Mouse (Mus musculus): ENCODE measurements at regions not wholly inside any gene's neighbourhood (a gene's known extent, or its start where the extent isn't known, plus 50 kb on each side); places are given as distances from the start of the nearest gene placed in this dataset.

DNA sequence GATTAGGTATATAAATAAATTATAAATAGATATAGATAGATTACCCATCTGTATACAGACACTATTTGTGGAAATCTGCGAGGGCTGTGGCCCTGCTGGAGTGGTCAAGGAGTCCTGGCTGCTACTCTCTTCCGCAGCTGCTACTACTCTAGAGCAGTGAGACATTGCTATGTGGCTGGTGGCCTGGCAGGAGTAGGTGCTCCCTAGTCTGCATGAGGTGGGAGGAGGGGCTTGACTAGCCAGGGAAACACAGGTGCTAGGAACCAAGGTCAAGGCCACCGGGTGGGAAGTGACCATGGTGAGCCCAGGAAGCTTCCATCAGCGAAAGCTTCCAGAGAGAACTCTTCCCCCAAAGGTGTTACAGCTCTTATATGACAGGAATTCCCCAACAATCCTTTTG, 100.3 kb downstream of the Dyrk2 start:
- DNase-seq: no peak

DNA sequence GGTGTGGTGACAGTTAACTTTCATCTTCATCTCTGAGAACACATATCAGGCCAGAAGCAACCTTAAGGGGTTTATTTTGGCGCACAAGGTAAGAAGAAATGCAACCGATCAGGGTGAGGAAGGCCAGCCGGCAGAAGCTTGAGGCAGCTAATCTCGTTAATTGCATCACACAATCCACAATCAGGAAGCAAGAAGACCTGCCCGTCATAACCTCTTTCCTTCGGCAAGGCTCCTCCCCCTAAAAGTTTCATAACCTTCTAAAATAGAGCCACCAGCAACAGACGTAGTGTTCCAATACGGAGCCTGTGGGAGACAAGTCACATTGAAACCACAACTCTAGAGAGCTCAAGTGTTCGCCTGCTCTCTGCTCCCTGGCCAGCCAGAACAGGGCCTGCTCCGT, 91.4 kb downstream of the Dyrk2 start:
- no peak for DNase-seq

DNA sequence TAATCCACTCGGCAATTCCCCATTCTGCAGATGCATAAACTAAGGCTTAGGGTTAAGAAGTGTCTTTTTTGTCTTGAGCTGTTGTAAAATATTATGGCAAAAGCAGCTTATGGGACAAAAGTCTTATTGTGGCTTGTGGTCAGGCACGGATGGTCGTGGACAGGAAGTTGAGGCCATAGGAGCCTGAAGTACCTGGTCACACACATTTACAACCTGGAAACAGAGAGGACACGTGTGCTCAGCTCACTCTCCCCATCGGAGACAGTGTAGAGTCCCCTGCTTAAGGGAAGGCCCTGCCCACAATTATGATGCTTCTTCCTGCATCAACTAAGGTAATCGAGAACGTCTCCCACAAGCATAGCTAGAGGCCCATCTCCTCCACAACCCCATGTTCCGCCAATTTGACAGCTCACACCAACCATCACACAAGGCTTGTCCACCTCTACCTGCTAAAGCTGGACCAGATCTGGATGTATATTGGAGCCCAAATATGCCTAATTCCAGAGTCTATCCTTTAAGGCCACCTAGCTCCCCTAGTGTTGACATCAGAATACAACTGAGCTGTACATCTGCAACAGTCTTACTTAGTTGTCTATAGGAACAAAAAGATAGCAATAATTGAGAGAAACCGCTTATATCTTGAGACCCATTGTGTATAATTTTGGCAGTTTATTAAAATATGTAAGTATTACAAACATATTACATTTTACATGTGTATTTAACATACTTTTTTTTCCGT, 89.0 kb downstream of the Dyrk2 start:
- no peak for DNase-seq

DNA sequence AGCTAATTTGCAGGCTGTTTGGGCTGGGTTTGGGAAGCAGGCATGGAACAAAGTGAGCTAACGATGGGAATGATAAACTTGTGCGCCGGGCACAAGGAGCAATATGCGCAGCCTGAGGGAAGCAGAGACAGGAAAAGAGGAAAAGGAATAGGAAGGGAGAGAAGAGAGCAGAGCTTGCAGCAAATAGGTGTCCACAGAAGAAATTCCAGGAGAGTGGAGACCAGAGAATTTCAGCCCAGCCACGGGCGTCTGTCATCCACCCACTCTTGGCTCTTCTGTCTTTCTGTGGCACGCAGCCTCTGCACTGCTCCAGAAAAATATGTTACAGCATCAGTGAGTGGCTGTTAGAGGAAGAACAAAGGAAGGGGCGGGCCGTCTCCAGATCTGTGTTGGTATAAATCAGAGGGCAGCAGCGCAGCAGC, 88.2 kb downstream of the Dyrk2 start:
- no peak for DNase-seq

DNA sequence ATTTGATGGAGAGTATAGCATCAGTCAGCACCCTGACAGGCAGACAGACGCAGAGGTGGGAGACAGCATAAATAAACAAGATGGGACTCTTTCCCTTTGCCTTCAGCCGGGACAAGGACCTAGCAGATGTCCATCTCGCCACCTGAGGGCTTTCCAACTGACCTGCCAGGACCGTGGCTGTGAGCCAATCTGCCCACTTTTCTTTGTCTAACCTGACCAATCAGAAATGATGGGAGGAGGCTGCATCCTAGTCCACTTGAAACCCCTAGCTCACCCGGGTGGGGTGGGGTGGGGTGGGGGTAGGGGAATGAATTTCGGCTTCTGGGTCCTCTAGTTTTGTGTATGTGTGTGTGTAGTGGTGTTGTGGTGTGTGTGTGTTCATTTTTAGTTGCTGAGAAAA, 87.4 kb downstream of the Dyrk2 start:
- no peak for DNase-seq

DNA sequence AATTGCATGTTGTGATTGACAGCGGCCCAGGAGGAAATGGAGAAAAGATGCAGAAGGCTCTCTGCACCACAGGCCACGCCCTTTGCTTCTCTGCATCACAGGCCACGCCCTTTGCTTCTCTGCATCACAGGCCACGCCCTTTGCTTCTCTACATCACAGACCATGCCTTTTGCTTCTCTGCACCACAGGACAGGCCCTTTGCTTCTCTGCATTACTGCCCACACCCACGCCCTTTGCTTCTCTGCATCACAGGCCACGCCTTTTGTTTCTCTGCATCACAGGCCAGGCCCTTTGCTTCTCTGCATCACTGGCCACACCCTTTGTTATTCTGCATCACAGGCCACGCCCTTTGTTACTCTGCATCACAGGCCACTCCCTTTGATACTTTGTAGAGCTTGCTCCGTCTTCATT, 82.7 kb downstream of the Dyrk2 start:
- no peak for DNase-seq

DNA sequence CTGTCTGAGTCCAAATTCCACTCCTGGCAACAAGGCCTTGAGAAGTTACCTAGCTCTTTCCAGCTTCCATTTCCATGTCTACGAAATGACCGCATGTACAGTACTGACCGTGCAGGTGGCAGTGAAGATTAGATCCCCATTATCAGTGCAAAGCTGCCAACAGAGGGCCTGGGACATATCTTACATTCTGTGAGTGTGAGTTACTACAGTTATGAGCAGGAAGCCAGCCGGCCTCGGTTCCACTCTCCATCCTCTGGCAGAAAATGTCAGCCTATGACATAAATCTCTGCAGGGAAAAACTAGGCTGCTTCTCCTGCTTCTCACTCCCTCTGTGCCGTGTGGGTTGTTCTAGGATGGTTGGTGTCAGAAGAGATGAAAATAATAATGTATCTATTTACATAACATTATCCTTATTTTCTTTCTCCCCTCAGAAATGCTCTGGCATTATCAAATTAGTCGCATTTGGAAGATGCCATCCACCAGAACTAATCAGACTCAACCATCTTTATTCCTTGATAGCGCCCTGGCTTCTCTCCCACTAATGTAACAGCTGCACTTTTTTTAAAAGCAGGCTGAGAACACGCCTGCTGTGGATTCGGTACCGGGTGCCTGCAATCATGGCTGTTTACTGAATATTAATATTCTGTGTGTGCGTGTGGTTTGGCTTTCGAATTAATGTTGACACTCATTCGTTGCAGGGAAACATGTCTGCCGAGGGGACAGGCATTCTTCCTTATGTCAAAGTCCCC, 77.5 kb downstream of the Dyrk2 start:
- no peak for DNase-seq

DNA sequence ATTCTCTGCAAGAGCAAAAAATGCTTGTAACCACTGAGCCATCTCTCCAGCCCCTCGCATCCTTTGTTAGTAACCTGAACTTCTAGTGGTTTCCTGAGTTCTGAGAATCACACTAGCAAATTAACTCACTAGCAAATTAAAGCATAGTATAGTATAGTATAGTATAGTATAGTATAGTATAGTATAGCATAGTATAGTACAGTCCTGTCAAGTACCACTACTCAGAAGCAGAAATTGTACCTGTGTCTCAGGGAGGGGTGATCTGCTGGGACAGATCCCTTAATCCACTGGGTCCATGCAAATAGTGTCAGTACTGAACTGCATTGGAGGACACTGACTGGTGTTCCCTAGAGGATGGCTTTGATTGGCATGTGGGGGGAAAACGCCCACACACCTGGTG, 76.2 kb downstream of the Dyrk2 start:
- DNase-seq: no peak

DNA sequence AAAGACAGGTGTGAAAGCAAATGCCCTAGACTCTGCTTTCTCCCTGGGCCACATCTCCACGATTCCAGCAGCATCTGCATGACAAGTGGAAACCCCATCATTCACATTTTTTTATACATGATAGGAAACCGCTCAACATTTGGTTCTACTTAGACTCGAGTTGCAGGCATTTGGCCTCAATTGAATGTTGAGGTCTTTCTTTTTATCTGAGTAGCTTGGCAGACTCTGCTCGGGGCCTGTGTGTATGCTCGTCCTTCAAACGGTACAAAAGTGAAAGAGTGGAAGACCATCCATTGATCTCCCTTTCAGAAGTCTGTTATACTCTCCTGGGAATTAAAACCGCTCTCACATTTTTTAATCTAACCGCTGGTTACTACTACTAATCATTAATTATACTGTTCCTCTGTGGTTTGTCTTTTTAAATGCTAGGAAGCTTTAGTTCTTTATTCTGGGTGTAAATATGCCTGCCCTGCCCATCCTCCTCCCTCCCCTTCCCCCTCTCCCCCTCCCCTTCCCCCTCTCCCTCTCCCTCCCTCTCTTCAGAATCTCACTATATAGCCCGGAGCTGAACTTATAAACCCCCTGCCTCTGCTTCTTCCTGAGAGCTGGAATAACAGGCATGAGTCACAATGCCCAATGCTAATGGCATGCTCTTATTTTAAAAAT, 75.5 kb downstream of the Dyrk2 start:
- DNase-seq: no peak

DNA sequence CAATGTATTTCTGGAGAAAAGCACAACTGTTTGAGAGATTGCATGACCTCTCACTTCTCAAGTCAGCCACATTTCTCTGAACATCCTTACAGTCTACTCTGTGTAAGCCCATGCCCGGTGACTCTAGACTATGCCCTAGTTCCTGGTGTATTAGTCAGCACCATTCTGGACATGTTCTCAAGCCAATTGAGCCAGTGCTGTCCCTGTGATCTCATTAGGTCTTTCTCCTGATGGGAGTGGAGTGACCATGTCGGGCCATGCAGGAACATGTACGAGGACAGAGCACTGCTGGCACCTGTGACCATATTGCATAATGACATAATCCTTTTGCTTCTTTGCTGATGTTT, 75.0 kb downstream of the Dyrk2 start:
- DNase-seq: no peak

DNA sequence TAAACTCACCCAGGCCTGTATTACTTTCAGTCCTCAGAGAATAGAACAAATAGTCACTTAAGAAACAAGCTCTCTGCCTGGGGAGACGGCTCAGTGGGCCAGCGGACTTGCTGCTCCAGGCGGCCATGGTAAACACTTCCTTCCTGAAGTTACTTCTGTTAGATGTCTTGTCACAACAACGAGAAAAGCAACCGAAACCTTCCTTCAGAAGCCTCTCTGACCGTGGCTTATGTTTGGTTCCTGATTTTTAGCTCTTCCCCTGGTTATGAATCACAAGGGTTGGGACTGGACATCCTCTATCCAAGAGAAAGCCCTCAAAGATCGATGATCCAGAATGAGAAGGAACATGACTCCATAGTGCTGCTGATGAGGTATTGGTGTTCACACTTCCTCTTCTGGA, 73.5 kb downstream of the Dyrk2 start:
- no peak for DNase-seq

DNA sequence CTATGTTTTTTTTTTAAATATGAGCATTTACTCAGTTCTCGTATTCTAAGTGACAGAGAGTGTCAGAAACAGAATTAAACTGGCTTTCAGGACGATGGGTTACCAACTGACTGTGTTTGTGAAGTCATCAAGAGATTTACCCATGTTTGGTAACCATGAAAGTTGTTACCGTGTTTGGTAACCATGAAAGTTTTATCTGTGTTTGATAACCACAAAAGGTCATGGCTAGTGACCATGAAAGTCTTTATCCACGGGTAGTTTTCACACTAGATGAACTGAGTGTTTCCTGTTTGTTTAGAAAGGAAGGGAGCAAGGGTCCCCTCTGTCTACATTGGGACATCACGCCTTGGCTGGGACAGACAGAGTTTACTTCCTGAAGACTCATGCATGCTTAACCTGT, 72.8 kb downstream of the Dyrk2 start:
- no peak for DNase-seq

DNA sequence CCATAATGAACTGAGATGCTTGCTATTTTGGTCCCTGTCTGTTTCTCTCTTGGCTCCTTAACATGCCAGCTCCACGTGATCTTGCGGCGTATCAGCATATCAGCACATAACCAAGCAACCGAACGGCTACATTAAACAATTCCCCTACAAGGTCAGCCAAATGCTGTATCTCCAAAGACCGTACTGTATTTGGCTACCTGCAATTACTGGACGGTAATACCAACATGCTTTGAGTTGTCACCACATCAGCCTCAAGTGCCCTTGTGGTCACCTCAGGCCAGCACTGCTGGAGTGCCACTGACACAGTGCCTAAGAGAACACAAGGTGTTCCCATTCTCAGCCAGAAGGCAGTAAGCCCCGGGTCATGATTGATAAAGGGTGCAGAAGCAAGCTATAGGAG, 70.2 kb downstream of the Dyrk2 start:
- no peak for DNase-seq

DNA sequence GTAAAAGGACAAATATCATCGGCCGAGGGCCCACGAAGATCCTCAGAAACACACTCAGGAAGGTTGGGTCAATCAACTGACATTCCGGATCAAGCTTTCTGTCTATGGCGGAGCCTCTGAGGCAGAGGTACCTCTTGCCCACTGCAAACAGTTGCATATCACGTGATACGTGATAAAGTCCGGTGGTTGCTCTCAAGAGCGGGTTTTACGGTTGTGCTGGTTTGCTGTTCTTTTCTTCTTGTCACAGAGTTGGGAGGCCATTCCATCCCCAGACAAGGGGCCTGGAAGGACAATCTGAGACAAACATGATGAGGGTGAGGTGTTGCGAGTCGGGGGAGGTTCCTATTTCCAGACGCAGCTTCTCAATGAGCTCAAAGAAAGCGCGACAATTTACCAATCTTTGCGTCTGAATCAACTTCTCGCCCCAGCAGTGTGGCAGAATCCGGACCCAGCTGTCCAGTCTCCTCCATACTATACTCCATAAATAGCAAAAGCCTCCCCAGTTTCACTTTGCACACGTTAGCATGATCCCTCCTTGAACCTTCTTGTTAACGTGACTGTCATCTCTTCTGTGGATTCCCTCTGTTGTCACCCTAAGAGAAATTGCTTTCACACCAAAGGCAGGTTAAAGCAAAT, 66.0 kb downstream of the Dyrk2 start:
- DNase-seq: no peak

DNA sequence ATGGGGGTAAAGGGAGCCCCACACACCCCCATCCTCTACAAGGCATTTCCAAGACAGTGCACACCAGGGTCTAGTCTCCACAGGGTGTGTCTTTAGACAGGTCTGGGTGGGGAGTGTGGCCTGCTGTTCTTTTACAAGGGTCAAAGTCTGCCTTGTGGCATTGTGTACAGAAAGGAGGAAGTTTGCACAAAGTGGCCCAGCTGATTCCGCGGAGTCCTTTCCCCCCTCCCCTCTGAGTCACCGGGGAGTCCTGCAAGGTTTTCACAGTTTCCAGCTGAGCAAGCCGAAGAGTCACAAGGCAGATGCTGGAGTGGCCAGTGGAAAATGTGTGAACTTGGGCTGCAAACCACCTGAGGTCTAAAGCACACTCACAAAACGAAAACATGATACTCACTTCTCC, 65.4 kb downstream of the Dyrk2 start:
- no peak for DNase-seq

Measured in cerebellum, postnatal 36 days (tissue).